Mouse (Mus musculus) mature B cell (primary cell): ENCODE measurements around the gene Alg2.

Source experiments
- in situ Hi-C: fragments of 300-500 bp; cut with MboI; formaldehyde crosslinking; loops from 2 replicates; pipeline ENCODE4 v1.14.3; 2019

The Alg2 gene

DNA sequence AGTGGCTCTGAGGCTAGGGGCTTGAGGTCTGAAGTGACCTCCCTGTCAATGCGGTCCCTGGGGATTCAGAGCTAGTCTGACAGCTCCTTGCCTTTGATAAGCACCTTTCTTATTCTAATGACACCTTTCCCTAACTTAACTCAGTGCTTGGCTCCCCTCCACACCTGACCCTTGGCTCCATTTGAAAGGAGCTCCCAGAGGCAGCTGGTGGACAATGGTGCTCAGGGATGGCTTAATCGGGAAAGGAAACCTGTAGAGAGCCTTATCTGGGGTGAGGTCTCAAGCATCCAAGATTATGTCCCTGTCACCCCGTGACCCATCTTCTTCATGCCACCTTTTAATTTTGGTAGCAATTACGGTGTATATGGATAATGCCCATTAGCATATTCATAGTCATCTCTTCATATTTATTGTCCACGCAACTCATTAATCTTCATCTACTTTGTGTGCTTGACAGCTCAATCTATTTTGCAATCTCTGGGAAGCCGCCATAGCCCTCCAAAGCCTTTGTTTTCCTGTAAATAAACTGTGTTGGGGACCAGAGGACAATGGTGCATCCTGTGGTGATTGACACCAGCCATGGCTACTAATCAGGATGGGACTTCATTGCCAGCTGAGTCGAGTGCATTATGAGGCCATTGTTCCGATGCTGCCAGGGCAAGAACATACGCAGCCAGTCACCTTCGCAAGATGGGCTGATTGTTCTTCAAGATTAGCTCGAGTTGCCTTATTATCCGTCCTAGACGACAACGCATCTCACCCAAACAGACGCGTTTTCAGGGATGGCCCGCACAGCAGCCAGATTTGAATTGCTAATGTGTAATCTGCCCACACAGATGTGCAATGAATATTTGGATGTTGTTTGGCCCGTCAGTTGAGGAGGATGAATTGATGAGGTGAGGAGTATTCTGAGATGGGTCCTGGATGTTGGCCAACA is 24.3 kb downstream of the Alg2 start:
- in situ Hi-C loops, result no loop called here

DNA sequence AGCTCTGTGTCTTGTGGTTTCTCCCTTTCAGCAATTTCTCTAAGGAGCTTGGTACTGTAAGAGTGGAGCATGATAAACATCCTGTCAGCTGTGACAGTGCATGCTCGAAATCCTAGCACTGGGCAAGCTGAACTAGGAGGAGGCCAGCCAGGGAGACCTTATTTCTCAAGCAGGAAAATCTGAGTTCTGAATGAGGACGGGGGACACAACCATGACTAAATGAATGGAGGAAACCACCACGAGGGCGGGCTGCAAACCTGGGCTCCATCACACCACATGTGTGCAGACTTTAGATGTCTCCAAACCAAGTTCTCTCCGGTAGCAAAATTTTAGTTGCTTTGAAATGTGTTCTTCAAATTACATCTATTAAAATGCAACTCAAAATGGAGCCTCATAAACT is 25.0 kb downstream of the Alg2 start:
- in situ Hi-C loops, result no loop called here

GRCm38 (mm10) chr4:47448526-47448925 is 25.6 kb downstream of the Alg2 start:
- in situ Hi-C loops, result no loop called here

DNA sequence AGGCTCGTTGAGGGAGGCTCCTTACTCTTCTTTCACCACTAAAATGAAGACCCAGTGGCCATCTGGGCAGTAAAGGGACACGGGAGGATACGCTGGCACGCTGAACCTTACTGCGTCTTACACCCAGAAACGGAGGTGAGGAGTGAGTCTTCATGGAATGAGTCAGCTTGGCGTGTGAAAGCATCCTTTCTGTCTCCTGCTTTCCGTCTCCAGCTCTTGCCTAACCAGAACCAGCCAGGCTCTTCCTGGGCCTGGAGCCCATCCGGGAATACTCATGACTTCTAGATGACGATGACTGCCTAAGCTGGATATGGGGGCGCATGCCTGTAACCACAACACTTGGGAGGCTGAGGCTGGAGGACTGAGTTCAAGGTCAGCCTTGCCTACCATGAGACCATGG is 33.2 kb downstream of the Alg2 start:
- in situ Hi-C loops, result no loop called here

GRCm38 (mm10) chr4:47438956-47439355 is 35.2 kb downstream of the Alg2 start:
- in situ Hi-C loops, result no loop called here

DNA sequence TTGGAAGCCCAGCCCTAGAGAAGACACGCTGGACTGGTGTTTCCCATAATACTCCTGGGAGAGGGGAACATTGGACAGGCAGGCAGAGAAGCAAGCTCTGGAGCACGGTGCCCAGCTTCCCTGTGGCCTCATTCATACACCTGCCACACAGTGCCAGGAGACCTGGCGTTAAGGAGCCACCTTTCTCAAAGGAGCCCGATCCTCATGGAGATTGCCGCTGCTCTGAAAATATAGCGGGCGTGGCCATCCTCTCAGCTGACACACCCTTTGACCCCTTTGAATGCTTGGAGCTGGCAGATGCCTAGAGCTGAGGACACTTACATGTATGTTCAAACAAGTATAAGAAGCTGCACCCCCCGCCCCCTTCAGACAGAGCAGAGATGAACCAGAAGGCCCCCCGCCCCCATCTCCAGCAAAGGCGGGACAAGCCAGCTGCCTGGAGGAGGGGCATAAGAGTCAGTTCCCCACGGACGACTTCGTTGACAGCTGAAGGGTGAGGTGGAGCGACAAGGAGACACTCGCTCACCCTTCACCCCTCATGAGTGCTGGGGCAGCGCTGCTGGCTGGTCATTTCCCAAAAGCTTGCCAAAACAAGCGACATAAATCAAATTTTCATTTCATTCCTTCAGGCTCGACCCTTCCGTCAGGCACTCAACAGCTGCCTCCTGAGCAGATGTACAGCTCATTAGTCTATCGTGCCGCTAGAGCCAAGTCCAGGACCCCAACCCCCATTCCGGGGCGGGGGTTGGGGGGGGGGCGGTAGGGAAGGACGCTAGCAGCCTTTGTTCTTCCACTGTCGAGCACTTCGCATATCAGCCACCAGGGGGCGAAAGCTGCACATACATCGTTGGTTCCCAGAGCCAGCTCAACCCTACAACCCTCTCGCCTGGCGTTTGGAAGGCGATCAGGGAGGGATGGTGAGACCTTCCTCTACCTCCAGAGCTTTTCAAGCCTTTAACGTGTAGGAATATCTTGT is 36.5 kb downstream of the Alg2 start:
- in situ Hi-C loops, result no loop called here

DNA sequence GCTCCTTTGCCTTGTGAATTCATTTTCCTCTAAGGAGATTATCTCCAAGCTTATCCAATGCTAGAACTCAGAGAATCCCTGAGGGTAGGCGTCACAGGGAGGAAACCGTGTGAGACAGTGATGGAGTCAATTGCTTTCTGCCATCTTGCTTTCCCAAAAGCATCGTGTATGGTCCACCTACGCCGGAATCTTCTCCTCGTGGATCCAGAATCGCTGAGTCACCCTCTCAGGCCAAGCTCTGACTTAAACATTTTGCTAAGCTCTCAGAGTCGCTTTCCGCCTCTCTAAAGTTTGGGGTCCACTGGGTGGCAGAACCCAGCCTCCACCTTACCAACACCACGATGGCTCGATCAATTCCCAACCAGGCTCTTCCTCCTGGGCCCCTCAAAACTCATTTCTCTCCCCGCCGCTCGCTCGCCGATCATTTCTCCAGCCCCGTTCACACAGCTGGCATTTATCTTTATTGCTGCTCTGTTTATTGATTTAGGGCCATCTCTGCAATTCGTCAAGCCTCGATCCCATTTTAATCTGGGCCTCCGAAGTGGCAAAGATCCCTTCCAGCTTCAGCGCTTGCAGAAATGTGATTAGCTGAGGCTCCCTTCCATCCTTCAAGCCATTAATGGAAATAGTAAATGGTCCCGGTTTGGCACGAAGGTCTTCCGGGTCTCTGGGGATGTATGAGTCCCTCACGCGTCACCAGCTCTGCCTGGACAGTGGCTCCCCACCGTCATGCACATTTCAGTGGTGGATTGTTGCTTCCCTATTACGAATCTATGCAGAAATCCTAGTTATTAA is 38.4 kb downstream of the Alg2 start:
- in situ Hi-C loops, result no loop called here

GRCm38 (mm10) chr4:47435131-47435530 is 39.0 kb downstream of the Alg2 start:
- in situ Hi-C loops, result no loop called here

DNA sequence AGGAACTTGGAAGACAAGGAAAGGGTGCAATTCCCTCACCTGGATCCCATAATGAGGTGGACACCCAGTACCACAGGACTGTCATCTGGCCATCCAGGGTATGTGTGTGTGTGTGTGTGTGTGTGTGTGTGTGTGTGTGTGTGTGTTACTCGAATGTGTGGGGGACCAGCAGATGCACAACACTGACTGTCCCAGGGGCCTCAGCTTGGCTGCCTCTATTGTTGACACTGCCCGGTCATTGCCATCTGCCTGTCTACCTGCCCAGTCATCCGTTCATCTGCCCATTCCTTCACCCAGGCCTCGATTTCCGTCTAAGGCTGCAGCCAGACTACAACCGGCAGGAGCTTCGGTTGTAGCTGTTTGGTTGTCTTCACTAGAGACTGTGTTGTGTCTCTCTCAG is 41.4 kb downstream of the Alg2 start:
- in situ Hi-C loops, result no loop called here

DNA sequence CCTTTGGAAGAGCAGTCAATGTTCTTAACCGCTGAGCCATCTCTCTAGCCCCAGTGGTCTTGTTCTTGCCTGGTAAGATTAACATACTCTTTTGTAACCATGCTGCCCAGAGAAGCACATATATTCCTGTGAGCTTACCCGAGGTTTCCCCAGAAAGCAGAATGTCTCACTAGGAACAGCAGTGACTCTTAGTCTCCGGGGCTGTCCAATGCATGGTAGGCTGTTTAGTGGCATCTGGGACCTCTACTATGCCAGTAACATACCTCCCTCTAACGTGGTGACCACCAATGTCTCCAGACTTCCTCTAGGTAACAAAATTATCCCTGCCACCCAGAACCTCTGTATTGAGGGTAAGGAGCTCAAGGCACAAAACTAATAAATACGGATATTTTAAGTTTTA is 43.1 kb downstream of the Alg2 start:
- in situ Hi-C loops, result no loop called here

- in situ Hi-C loops, result no loop called here
These were observed 43.6 kb downstream of the Alg2 start for GRCm38 (mm10) chr4:47430557-47430956.

- in situ Hi-C loops, result no loop called here
These were observed 46.5 kb downstream of the Alg2 start for GRCm38 (mm10) chr4:47427606-47428005.

DNA sequence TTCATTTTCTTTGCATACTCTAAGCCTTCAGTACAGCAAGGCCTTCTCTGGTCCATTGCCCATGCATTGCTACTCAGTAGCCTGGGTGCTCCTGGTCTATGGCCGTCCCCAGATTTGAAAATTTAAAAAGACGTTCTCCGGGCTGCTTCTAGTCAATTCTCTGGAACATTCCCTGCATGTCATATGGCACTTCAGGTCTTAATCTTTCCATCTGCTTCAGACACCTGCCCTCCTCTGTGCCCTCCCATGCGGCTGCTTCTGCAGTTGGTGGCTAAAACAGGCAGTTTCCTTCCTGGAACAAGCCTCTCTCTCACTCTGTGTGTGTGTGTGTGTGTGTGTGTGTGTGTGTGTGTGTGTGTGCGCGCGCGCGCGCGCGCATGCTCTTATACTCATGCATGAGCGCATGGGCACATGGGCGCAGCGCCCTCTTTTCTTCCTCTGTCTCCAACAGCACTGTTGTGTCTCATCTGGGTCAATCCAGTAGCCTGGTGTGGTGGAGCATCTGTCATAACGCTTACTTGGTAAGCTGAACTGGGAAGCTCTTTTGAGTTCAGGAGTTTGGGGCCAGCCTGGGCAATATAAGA is 48.8 kb downstream of the Alg2 start:
- in situ Hi-C loops, result no loop called here

DNA sequence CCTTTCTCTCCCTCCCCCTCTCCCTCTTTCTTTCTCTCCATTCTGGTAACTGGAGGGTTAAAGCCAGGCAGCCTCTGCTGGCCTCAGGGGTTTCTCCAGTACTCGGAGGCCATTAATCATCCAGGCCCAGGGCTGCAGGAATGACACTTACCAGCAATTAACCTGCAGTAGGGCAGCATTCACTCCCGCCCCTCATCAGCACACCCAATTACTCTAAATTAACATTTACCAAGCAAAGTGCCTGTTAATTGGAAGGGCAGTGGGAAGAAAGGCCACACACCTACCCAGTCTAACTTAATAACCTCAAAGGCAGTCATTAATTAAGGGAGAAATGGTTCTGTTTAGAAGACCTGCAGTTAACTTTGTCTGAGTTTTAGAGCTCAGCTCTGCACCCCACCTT is 49.8 kb downstream of the Alg2 start:
- in situ Hi-C loops, result no loop called here

GRCm38 (mm10) chr4:47422946-47423345 is 51.2 kb downstream of the Alg2 start:
- in situ Hi-C loops, result no loop called here

DNA sequence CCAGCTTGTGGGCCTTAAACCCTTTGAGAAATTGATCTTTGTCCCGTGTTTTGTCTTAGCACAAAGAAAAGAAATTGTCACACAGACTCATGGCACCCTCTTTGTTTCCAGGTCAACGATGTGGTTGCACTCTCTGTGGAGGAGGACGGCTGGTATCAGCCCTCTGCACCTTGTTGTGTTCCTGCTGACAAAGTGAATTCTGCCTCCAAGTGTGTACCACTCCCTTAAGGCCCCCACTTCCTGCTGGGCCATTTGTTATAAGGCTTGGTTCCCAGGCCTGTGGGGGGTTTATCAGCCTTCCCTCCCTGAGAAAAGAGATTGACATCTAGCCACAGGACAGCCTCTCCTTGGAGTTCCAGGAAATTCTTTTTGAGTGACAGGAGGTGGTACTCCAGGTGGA is 51.9 kb downstream of the Alg2 start:
- in situ Hi-C loops, result no loop called here

DNA sequence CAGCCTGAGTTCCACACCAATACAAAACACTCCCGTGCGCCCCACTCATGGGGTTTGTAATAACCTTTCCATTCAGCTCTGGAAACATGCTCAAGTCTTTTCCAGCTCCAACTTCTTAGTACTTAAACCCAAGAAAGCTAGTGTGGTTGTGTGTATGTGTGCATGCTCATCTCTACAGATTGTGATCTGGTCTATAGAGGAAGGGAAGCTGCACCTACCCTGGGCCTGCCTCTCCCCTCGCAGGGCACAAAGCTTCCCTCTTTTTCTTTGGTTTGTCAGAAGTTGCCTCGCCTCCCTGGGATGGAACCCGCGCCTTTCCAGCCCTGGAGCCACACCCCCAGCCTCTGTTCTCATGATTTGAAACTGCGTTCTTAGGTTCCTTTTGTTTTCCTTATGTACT is 53.9 kb downstream of the Alg2 start:
- in situ Hi-C loops, result no loop called here

DNA sequence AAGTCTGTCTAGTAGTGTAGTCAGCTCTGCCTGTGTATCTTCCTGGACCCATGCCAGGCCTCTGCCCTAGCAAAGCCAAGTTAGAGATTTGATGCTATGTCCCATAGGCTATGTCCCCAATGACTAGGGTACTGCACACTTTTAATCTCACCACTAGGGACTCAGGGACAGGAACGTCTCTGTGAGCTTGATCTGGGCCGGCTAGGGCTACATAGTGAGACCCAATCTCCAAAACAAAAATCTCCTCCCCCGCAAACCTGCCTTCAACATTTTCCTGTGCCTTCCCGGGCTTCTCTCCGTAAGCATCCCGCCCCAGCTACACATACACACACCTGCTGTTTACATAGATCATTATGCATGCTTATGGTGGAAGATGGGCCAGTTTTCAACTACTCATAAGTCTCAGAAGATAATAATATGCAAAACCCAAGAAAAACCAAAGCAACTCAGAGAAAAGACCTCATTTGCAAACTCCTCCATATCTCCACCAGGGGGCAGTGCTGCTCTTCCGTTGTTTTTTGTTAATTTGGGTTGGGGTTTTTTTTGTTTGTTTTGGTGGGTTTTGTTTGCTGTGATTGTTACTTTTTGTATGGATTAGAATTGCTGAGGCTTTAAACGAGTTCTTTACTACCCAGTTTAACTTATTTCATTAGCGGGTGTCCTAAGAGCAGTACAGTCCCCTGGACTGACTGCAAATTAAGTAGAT is 54.7 kb downstream of the Alg2 start:
- in situ Hi-C loops, result no loop called here

GRCm38 (mm10) chr4:47417871-47418270 is 56.3 kb downstream of the Alg2 start:
- in situ Hi-C loops, result no loop called here
